Mouse (Mus musculus) inflammation-experienced regulatory T-cells, adult 6 months (primary cell): ENCODE data around the gene Sgk1. TPM values are rescaled to one million over a fixed set of nuclear protein-coding genes. Genes with fewer than 3 reads are reported as not detected.

Experiments used
- ATAC-seq: one replicate; pipeline ENCODE4 v1.8.0; 2017
- polyA plus RNA-seq, 3 experiments: library from polyadenylated mRNA; unstranded; fragments of 100-300 nt; shearing (Covaris generic); gene quantifications; one replicate each; pipeline ENCODE4 v1.2.1; 2017

Sgk1 gene
- polyA plus RNA-seq, 3 experiments from 2014 or later = 19.5 to 98.6 (median 25.8) TPM

GRCm38 (mm10) chr10:21975384-21975783 lies 93.4 kb downstream of the Sgk1 start:
- peak; percentile 39 for ATAC-seq

- peak; percentile 88 for ATAC-seq
Observed at GRCm38 (mm10) chr10:21976253-21976652, 94.3 kb downstream of the Sgk1 start.

- ATAC-seq = no peak
Observed at GRCm38 (mm10) chr10:21978421-21978820, 96.4 kb downstream of the Sgk1 start.

- no peak for ATAC-seq
Observed at GRCm38 (mm10) chr10:21979286-21979965, 97.4 kb downstream of the Sgk1 start.

- no peak for ATAC-seq
Observed at GRCm38 (mm10) chr10:21980780-21981435, 98.9 kb downstream of the Sgk1 start.

- peak; percentile 52 for ATAC-seq
Observed at GRCm38 (mm10) chr10:21982303-21982702, 100.3 kb downstream of the Sgk1 start.

GRCm38 (mm10) chr10:21988489-21988888 lies 106.5 kb downstream of the Sgk1 start:
- ATAC-seq = no peak

- no peak for ATAC-seq
Observed at GRCm38 (mm10) chr10:21991351-21991840, 109.4 kb downstream of the Sgk1 start.

- no peak for ATAC-seq
Observed at GRCm38 (mm10) chr10:21991986-21992833, 110.2 kb downstream of the Sgk1 start.

GRCm38 (mm10) chr10:21992834-21993514 lies 111.0 kb downstream of the Sgk1 start:
- no peak for ATAC-seq

- peak; percentile 22 for ATAC-seq
Observed at GRCm38 (mm10) chr10:21993515-21994373, 111.8 kb downstream of the Sgk1 start.

GRCm38 (mm10) chr10:21994431-21994914 lies 112.5 kb downstream of the Sgk1 start:
- peak; percentile 85 for ATAC-seq

- peak; percentile 39 for ATAC-seq
Observed at GRCm38 (mm10) chr10:21995221-21995620, 113.2 kb downstream of the Sgk1 start.

GRCm38 (mm10) chr10:21995661-21996308 lies 113.8 kb downstream of the Sgk1 start:
- ATAC-seq = peak; percentile 29

GRCm38 (mm10) chr10:21996660-21997447 lies 114.9 kb downstream of the Sgk1 start:
- ATAC-seq = no peak

- ATAC-seq = no peak
Observed at GRCm38 (mm10) chr10:21997550-21998204, 115.7 kb downstream of the Sgk1 start.

- ATAC-seq = no peak
Observed at GRCm38 (mm10) chr10:21998503-21999180, 116.7 kb downstream of the Sgk1 start.

GRCm38 (mm10) chr10:22000491-22001306 lies 118.7 kb downstream of the Sgk1 start:
- ATAC-seq = no peak
